Mouse (Mus musculus) lung, postnatal 0 days (tissue): ENCODE data around the gene Tfe3.

Experiments
- CTCF ChIP-seq: IDR thresholded peaks from 2 replicates; pipeline ENCODE4 v1.5.1; 2016; ENCODE audit warnings: antibody characterized with exemption, mild to moderate bottlenecking
- EP300 ChIP-seq: IDR thresholded peaks from 2 replicates; pipeline ENCODE4 v1.6.1; 2016; ENCODE audit warnings: antibody characterized with exemption, mild to moderate bottlenecking, control low read depth

DNA sequence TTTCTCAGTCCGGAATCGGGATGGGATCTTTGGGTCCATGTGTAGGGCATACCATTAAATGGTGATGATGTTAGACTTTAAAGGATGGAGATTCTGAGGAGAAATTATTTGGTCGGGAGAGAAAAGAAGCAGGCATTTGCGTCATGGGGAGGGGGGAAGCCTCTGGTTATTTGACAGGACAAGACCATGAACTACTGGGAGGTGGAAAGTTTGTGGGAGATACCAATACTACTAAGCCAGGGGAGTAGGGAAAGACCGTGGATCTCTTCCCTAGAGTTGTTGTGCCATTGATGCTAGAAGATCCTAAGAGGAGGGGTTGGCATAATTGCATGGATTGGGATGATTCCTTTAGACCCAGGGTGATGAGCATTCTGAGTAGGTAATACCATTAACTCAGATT, 27.9 kb downstream of the Tfe3 start:
- TF ChIP-seq CTCF (no peak), EP300 (no peak)
